Mouse (Mus musculus) activated CD4-positive, CD25-positive, alpha-beta regulatory T cell (primary cell): ENCODE data around the gene Esp31. TPM values are rescaled to one million over a fixed set of nuclear protein-coding genes. Genes with fewer than 3 reads are reported as not detected.

Experiments used
- polyA plus RNA-seq, 2 experiments: library from polyadenylated mRNA; unstranded; fragments of 100-300 nt; shearing (Covaris generic); gene quantifications; one replicate each; pipeline ENCODE4 v1.2.1; 2017

Esp31 gene
- polyA plus RNA-seq: not detected

GRCm38 (mm10) chr17:38639147-38639546 lies at the start of gene Esp31:
TSS of gene Esp31 (plus strand) at chr17:38639447.

Other genes starting within 250 kb of the Esp31 start
- gene Esp36, start 219.3 kb upstream of the Esp31 start, polyA plus RNA-seq: not detected
- not detected for gene Esp34, start 85.3 kb upstream of the Esp31 start, polyA plus RNA-seq